Mouse (Mus musculus): ENCODE measurements around the gene Got1.
"Not testable (repeated sequence)": the region's sequence is repeated elsewhere in the genome, so short reads cannot be mapped to it uniquely, and the experiment has no call there.

The Got1 gene

DNA sequence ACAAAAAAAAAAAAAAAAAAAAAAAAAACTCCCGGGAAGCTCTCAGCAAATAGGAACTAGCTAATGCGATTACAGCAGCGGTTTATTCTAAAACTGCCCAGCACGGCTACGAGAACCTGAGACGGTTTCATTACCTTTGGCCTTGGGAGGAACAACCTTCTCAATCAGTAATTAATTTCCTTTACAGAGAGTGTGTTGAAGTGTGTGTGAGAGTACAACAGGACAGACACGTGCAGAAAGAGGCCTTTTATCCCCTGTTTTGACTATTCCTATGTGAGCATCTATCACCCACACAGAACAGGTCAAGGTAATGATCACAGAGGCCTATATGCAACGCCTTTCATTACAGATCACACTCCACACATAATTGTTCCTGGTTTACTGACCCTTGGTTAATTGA, 3.0 kb downstream of the Got1 start:
- DNase-seq = no peak

- DNase-seq = no peak
These were observed 4.0 kb downstream of the Got1 start for GRCm38 (mm10) chr19:43520402-43520801.

DNA sequence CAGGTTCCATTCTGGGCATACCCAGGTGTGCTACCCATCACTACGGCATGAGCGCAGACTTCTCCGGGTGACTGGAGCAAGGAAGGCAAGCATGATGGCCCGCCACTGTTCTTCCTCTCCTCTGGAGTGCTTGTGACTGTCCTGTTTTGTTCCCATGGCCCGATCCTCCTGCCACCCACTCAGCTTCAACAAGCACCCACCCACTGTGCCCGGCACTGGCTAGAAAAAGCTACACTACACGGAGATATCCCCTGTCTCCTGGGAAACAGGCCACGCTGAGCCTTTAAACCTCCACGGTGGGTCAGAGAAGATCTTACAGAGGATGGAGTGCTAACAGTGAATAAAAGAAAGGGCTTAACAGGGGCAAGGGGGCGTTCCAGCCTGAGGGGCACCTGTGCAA, 5.2 kb downstream of the Got1 start:
- no peak for DNase-seq

- no peak for DNase-seq
These were observed 6.1 kb downstream of the Got1 start for GRCm38 (mm10) chr19:43518261-43518660.

DNA sequence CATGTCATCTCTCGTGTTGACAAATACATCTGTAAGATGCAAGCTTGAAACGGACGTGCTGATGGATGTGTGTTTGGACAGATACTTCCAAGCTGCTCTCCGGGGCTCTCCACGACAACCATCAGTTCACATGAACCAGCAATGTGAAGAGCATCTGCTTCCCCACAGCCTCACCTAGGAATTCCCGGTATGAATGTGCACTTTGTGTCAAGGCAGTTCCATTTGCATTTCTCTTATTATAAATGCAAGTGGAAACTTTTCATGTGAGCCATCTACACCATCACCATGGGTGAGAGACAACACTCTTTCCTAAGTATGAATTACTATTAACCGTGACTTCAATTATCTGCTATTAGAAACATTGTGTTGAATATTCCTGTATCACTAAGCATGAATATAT, 6.6 kb downstream of the Got1 start:
- DNase-seq = no peak

DNA sequence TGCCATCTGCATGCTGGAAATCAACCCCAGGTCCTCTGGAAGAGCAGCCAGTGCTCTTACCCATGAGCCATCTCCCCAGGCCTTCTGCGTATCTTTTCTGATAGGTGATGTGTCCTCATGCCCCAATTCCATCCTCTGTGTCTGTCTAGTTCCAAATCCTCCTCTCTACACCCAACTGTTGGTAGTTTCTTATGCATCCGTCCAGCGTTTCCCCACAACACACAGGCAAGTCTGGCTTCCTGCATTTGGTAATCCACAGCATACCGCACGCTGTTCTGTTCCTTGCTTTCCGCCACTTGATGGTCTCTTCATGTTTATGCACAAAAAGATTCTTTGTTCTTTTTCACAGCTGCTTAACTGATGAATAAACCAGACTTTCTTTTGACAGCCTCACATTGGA, 7.1 kb downstream of the Got1 start:
- DNase-seq = no peak

DNA sequence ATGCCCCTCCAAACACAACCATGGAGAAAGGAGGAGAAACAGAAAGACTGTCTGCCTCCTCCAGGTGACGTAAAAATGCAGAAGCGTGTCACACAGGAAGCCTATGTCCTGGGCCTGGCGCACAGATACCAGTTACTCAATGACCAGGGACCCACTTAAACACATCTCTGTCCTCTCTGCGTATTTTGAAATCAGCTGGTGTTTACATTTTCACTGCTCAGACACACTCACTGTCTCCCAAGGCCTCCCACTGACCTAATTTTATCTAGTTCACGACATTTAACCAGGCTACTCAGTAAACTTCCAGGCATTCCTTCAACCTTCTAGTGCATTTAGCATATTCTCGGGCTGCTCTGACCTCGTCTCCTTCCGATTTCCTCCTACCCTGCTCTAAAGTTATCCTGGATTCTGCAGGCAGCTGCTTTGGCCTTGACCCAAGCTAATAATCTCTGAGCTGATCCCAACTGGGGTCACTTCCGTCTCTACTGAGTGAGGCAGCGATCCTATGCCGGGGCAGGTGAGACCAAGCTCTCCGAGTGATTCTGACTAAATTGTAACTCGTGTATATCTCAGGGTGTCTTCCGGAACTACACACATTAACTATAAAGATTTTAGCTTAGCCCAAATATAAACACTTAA, 7.9 kb downstream of the Got1 start:
- no peak for DNase-seq

- no peak for DNase-seq
These were observed 8.6 kb downstream of the Got1 start for GRCm38 (mm10) chr19:43515668-43516396.

GRCm38 (mm10) chr19:43513874-43514273, 10.5 kb downstream of the Got1 start:
- DNase-seq = no peak

DNA sequence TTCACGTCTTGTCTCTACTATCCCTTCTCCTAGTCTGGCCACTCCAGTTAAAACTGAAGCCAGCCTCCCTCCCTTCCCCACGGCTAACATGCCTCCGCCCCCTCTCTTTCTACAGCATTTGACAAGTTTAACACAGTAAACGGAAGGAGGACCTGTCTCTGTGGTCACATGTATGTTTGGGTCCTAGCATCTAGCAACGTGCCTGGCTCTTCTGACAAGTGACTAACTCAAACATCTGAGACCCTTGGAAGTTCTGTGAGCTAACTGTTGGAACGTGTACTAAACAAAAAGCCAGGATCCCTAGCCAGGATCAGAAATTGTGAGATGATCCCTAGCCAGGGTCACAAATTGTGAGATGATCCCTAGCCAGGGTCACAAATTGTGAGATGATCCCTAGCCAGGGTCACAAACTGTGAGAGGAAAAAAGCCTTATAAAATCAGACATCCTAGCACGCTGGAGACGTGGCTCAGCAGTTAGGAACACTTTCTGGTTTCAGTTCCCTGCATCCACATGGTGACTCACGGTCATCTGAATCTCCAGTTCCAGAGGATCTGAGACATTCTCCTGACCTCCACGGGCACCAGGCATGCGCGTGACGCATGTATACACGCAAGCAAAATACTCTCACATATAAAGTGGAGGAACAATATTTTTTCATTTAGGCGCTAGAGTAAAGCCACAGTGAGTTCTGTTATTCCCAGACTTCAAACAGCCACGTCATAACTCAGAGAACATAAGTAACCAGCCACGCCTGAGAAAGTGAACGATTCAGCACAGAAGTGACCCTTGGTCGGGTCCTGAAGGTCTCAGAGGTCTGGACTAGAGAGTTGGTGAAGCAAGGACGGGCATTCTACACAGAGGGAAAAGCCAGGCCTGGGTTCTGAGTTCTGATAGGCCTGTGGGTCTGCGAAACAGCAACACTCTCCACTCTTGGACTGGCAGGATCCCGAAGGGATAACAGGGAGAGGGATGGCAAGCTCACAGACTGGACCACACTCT, 12.5 kb downstream of the Got1 start:
- DNase-seq = no peak

DNA sequence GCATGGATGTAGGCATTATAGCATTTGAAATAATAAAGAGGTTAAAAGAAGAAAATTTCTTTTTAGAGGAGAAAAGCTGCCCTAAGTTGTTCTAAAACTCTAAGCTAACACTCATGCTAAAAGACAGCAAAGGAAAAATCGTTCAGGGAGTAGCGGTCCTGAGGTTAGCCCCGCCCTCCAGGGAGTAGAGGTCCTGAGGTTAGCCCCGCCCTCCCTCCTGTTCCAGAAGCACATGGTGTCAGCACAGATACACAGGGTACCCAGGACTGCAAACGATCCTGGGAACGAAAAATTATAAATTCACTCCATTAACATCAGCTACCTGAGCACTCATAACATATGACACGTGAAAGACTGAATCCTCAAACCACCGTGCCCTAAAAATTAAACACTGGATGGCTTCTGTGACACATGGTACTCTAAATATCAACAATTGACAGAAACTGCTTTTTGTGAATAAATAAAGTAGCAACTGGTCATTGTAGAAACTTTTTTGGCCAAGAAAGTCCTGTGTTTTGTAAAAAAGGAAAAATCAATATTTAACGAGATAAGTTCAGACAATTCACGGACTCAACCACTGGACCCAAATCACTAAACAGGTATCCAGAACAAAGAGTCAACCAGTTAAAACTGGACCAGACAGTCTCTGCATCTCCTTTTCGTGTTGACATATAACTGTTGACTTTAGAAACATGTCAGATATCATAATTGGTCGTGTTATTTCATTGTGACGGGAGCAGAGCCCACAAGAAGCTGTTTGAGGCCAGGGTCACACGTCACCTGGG, 13.8 kb downstream of the Got1 start:
- no peak for DNase-seq

DNA sequence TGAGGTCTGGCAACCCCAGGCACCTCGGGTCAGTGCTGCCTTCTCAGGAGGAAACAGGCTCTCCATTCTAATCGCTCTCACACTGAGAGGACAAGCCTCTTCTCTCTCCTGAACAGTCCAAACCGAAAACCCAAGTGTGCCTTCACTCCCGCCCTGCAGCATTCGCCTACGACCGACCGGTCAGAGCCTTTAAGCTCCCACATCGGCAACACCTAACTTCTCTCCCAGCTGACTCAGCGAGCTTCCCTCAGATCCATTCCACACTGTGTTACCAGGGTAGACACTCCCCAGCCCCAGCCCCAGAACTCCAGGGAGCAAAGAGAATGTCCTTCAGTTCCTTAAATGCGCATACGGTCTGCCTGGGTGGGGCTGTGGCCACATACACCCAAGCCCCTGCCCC, 19.0 kb downstream of the Got1 start:
- DNase-seq = no peak

DNA sequence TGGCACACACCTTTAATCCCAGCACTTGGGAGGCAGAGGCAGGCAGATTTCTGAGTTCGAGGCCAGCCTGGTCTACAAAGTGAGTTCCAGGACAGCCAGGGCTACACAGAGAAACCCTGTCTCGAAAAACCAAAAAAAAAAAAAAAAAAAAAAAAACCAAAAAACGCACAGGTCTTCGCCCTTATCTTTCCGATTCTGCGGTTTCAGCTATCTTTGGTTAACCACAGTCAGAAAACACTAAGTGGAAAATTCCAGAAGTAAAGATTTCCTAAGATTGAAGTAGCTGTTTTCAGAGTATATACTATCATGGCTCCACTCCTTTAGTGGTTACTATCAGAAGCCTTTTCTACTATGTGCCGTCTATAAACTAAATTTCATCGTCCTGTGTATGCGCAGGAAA, 20.8 kb downstream of the Got1 start:
- not testable (repeated sequence) for DNase-seq

DNA sequence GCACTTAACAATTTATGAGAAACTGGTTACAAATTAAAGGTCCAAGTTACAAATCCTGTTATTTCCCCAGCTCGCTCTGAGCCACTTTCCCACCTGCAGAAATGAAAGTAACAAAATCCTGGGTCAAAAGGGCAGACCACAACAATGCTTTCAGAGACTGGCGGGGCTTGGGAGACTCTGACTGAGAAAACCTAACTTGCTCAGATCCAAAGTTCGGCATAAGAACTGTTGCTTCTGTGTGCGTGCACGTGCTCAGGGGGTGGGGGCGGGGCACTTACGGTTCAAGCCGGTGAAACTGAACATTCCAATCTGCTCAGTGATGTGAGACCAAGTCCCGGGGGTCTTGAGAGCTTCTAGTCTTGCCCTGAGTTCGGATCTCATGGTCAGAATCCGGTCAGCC, 21.8 kb downstream of the Got1 start:
- DNase-seq = no peak

DNA sequence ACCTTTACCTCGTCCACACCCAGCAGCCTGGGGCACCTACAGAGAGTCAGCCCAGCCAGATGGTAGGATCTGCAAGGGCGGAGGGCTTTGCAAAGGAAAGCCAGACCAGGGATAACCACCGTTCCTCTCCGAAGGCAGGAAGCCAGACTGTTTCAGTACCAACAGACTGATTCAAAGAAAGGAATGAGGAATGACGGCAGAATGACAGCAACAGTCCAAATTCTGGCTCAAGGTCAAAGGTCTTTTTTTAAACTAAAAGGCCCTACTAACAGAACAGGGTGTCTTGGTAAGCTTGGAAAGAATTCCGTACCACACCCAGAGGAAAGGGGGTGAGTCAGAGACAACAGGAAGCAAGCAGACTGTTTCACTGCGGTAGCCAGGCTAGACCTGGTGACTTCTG, 25.5 kb downstream of the Got1 start:
- DNase-seq = no peak

DNA sequence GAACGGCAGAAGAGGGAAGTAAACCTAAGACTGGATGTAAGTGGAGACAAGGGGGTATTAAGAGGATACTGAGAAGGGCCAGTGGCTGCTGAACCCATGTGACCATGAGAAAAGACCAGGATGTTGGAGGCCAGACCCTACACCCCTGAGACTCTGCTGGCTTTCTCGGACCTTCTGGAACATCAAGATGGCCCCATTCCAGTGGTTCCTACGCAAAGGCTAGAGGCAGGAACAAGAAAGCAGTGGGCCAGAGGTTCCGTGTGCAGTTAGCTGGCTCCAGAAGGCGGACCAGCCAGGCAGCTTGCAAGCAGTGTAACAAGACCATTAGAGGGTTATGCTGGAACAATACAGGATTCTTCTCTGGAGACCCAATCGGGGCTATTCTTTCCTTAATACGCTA, 27.0 kb downstream of the Got1 start:
- DNase-seq = no peak

DNA sequence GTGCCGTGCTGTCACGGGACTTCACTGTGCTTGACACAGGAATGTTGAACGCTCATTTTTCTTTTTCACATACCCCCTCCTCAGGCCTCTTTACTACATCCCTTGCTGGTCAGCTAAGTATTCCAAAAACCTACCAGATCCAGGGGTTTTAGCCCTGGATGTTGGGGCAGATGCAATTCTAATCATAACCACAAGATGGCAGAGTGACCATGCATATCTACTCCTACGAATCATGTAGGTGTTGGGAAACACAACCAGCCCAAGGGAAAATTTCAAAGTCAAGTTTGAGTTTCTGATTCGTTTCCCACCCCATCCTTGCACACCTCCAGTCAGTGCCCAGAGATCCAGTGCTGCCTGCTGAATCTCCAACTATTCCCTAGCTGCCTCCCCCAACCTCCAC, 28.6 kb downstream of the Got1 start:
- peak; percentile 41 for DNase-seq

DNA sequence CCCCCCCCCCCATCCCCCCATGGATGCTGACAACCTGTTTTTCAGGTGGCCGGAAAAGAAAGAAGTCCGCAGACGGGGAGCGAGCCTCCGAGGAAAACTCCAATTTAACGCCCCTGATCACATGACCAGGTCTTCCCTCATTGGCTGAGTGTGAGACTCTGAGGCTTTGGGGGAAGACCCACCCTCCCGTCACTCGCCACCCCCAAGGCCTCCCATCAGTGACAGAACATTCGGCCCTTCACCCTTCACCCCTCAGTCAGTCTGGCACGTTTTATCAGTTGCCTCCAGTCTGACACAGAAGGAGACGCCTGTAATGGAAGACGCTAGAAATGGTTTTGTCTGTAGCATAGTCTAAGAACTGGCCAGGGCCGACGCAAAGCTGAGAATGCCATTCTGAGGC, 29.5 kb downstream of the Got1 start:
- no peak for DNase-seq

DNA sequence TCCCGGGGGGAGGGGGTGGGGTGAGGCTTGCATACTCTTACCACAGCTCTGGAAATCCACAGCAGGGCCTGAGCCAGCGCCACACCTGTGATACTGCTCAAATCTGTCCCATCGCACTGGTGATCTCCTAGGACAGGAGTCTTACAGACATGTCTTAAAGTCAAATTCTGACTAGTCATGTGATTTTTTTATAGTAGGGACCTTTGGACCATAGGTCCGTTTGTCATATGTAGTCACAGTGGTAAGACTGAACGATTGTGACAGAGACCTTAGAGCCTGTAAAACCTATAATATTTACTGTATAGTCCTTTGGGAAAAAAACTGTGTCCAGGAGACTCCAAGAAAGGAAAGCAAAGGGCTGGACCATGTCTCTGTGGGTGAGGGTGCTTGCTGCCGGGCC, 30.5 kb downstream of the Got1 start:
- no peak for DNase-seq

DNA sequence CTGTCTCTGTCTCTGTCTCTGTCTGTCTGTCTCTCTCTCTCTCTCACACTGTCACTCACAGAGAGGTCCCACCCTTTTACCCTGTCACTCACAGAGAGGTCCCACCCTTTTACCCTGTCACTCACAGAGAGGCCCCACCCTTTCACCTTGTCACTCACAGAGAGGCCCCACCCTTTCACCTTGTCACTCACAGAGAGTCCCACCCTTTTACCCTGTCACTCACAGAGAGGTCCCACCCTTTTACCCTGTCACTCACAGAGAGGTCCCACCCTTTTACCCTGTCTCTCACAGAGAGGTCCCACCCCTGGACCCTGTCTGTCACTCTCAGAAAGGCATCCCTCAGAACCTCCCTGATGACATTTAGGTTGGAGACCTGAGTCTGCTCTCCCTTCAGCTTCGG, 31.1 kb downstream of the Got1 start:
- DNase-seq = not testable (repeated sequence)

GRCm38 (mm10) chr19:43487429-43487828, 37.0 kb downstream of the Got1 start:
- DNase-seq = peak; percentile 23

DNA sequence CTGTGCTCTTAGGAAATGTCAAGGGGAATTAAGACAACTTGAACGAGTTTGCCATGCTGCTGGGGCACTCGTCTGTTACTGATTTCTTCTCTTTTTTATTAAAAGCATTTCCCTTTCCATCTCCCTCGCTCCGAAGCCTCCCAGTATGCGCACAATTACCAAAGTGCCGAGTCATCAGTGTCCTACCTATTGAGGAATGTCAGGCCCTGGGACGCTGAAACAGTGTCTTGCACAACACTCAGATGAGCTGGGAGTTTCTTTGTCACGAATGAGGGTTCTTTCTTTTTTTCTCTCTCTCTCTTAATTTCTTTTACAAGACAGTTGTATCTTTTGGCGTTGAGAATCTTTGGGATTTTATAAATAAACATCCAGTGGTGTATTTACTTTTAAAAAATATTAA, 43.9 kb downstream of the Got1 start:
- DNase-seq = no peak

DNA sequence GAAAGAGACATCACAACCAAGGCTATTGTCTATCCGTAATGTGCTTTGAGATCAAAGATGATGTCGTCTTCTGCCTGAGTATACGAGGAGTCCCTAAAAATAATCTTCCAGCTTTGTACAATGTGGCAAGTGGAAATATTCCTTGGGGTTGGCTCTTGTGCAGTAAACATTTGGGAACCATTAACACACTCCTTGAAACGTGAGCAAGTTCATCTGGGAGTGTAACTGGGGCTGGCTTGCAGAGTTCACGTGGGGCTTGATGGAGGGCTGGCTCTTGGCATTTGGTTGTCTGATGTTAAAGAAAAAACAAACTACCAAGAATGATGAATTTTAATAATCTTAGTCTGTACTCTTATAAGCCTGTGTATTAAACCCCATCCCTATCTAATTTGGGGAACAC, 45.0 kb downstream of the Got1 start:
- DNase-seq = no peak
